Mouse (Mus musculus) kidney, adult 2 months (tissue): ENCODE data around the gene Tnfsf12. TPM values are rescaled to one million over a fixed set of nuclear protein-coding genes. Genes with fewer than 3 reads are reported as not detected.
"Not testable (repeated sequence)": the region's sequence is repeated elsewhere in the genome, so short reads cannot be mapped to it uniquely, and the experiment has no call there.

Experiments
- DNase-seq: peaks from one replicate; pipeline ENCODE4 v3.0.0; 2021
- H3K27ac ChIP-seq: fragments of 200-500 bp; 2 replicates; pipeline ENCODE4 v1.5.1; 2012; ENCODE audit warnings: low read depth, low read length, control low read depth, inconsistent platforms; ENCODE audit not compliant: insufficient read depth
- H3K27me3 ChIP-seq: fragments of 200-500 bp; replicated peaks from 2 replicates; pipeline ENCODE4 v1.6.1; 2012; ENCODE audit warnings: mild to moderate bottlenecking, moderate library complexity, low read length, inconsistent platforms; ENCODE audit not compliant: control insufficient read depth, insufficient read depth
- H3K36me3 ChIP-seq: fragments of 200-500 bp; 2 replicates; pipeline ENCODE4 v1.6.1; 2012; ENCODE audit warnings: mild to moderate bottlenecking, moderate library complexity, low read length, inconsistent platforms; ENCODE audit not compliant: control insufficient read depth, insufficient read depth
- H3K4me1 ChIP-seq: fragments of 200-500 bp; 2 replicates; pipeline ENCODE4 v1.6.1; 2011; ENCODE audit warnings: low read length; ENCODE audit not compliant: control insufficient read depth, insufficient read depth
- H3K4me3 ChIP-seq: fragments of 200-500 bp; 2 replicates; pipeline ENCODE4 v1.5.1; 2011; ENCODE audit warnings: mild to moderate bottlenecking, low read depth, low read length, control low read depth; ENCODE audit not compliant: insufficient read depth
- CTCF ChIP-seq: fragments of 200-500 bp; conservative IDR thresholded peaks from 2 replicates; pipeline ENCODE4 v1.5.1; 2011; ENCODE audit warnings: low read depth, mild to moderate bottlenecking, control low read depth, low read length, moderate library complexity, mixed read lengths; ENCODE audit not compliant: insufficient read depth, insufficient read length
- POLR2A ChIP-seq: fragments of 200-500 bp; IDR thresholded peaks from one replicate; pipeline ENCODE4 v1.6.1; 2011; ENCODE audit warnings: low read depth, low read length, control low read depth
- WGBS: fragments of 180-500 bp; shearing (Covaris S2); methylation state at CpG from one replicate; pipeline ENCODE4 v1.1.7; 2018; 5-methylcytosine and 5-hydroxymethylcytosine counted together
- polyA plus RNA-seq: library from polyadenylated mRNA; depleted of rRNA; stranded (reverse); fragments of >200 nt; gene quantifications from 2 replicates; pipeline ENCODE4 v1.2.3, GENCODE M21; 2012

The Tnfsf12 gene
- polyA plus RNA-seq, 1 experiment = 65.1 TPM

DNA sequence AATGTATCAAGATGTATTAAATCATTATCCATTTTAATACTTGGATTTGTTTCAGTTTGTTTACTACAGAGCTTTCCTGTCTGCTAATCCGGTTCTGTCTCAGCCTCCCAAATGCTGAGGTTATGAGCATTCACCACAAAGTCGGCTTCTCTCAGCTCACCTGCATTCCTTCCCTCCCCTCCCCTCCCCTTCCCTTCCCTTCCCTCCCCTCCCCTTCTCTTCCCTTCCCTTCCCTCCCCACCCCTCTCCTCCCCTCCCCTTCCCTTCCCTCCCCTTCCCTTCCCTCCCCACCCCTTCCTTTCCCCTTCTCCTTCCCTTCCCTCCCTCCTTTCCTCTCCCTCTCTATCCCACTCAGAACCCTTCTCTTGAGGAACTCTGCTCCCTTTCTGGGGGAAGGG is 9.0 kb upstream of the Tnfsf12 start:
- 14% methylated on average over 2 of the region's 2 CpGs for WGBS
- H3K36me3 ChIP-seq = no peaks in the 10 kb centered on the region
- peaks cover 14% of the 10 kb centered on the region; the same call in 1 of the 2 replicates for H3K4me1 ChIP-seq
- TF ChIP-seq CTCF (no peak), POLR2A (no peak)
- no peak overlapping the region for H3K27ac ChIP-seq
- no peak for DNase-seq
- no peak overlapping the region for H3K4me3 ChIP-seq
- H3K27me3 ChIP-seq = no peaks in the 10 kb centered on the region

DNA sequence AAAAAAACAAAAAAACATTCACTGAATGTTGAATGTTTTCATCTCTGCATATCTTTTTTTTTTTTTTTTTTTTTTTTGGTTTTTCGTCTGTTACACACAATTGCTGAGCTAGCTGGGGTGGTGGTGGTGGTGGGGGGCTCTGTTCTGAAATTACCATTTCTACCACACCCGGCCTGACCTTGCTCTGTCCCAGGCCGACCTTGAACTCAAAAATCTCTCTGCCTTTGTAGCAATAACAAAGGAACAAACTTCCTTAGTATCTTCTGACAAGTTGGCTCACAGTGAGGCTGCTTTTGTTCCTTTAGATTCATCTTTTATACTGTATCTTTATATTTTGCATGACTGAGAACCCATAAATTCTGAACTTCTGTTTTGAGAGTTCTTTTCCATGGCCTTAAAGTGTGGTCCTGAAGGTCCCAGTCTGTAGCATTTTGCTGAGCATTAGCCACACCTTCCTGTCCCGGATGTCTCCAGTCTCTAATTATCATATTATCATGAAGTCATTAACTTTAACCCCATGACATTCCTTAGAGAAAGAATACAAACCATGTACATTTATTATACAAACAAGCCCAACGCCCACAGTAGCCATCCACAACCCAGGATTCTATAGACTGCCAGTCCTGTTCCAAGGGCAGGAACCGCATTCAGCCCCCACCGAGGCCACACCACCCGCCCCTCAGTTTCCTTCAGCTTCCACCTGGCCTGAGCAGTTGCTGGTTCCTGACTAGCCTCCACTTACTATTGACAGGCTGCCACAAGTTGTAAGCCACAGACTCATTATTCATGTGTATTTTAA is 8.4 kb upstream of the Tnfsf12 start:
- no peak overlapping the region for H3K27ac ChIP-seq
- no peak overlapping the region for H3K4me3 ChIP-seq
- DNase-seq = no peak
- H3K4me1 ChIP-seq = peaks cover 14% of the 10 kb centered on the region; the same call in 1 of the 2 replicates
- TF ChIP-seq CTCF = no peak
- no peak for TF ChIP-seq POLR2A
- no peaks in the 10 kb centered on the region for H3K27me3 ChIP-seq
- no peaks in the 10 kb centered on the region for H3K36me3 ChIP-seq
- WGBS = 62% methylated on average over 8 of the region's 8 CpGs

DNA sequence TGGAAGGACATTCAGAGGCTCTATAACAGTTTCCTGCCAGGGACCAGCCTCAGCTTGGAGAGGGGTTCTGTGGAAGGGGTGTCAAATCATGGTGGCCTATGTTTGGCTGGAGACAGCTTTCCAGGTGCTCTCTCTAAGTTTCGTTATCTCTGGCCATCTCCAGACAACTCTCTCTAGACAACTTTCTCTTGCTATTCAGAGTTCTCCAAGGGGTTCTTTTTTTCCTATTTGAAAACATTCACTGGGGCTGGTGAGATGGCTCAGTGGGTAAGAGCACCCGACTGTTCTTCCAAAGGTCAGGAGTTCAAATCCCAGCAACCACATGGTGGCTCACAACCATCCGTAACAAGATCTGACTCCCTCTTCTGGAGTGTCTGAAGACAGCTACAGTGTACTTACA is 7.7 kb upstream of the Tnfsf12 start:
- H3K27ac ChIP-seq, DNase-seq, H3K4me3 ChIP-seq, H3K36me3 ChIP-seq, H3K27me3 ChIP-seq: not testable (repeated sequence)
- H3K4me1 ChIP-seq = peaks cover 18% of the 10 kb centered on the region; the same call in 1 of the 2 replicates
- WGBS = 64% methylated on average over 3 of the region's 3 CpGs

DNA sequence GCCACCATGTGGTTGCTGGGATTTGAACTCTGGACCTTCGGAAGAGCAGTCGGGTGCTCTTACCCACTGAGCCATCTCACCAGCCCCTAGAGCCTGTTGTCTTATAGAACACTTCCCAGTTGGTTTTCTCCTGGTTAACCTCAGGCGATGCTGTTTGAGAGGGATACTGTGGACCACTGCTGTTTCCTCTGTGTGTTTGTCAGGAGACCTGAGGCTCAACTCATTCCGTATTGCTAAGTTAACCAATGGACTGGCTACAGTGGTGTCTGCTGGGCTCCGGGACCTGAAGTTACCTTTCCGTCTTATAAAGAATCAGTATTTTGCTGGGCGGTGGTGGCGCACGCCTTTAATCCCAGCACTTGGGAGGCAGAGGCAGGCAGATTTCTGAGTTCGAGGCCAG is 7.2 kb upstream of the Tnfsf12 start:
- 98% methylated on average over 10 of the region's 10 CpGs for WGBS
- not testable (repeated sequence) for H3K27me3 ChIP-seq, H3K36me3 ChIP-seq, H3K27ac ChIP-seq, H3K4me3 ChIP-seq, DNase-seq
- peaks cover 18% of the 10 kb centered on the region; the same call in 1 of the 2 replicates for H3K4me1 ChIP-seq

DNA sequence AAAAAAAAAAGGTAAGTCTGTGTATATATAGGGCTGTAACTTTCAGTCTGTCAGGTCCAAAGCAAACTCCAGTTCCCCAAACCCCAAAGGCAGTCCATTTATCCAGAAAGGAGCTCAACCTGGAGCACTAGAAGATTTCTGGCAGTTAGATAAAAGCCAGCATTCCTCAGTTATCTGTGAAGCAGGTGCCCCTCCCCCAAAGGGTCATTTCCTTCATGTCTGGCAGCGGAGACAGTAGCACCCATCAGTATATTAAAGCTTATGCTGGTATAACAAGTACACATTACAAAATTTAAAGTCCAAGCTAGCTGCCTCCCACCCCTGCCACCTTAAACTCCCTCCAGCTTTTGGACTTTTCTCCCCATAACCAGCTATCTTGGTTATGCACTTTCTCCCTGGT is 3.9 kb upstream of the Tnfsf12 start:
- 56% methylated on average over 1 of the region's 1 CpGs for WGBS
- DNase-seq = no peak
- no peak overlapping the region for H3K4me3 ChIP-seq
- no peaks in the 10 kb centered on the region for H3K27me3 ChIP-seq
- peaks cover 10% of the 10 kb centered on the region for H3K4me1 ChIP-seq
- H3K36me3 ChIP-seq = no peaks in the 10 kb centered on the region
- TF ChIP-seq POLR2A (no peak), CTCF (no peak)
- H3K27ac ChIP-seq = no peak overlapping the region

DNA sequence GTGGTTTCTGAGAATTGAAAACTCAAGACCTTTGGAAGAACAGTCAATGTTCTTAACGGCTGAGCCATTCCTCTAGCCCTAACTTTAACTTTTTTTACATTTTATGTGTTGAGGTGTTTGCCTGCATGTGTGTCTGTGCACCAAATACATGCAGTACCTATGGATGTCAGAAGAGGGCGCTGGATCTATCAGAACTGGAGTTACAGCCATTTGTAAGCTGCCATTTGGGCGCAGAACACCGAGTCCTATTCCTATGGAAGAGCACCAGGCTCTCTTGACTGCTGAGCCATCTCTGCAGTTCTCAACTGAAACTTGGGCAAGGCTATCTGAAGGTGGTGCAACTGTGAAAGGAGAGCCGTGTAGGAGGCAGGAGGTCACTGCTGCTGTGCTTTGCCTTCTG is 2.9 kb upstream of the Tnfsf12 start:
- H3K4me1 ChIP-seq = peaks cover 14% of the 10 kb centered on the region
- TF ChIP-seq POLR2A = no peak
- 0 out of 2 replicates have a peak, but pooled peaks have one; percentile 14 for TF ChIP-seq CTCF
- H3K36me3 ChIP-seq = no peaks in the 10 kb centered on the region
- 66% methylated on average over 5 of the region's 5 CpGs for WGBS
- no peak overlapping the region for H3K4me3 ChIP-seq
- no peak overlapping the region for H3K27ac ChIP-seq
- no peaks in the 10 kb centered on the region for H3K27me3 ChIP-seq
- DNase-seq = no peak

DNA sequence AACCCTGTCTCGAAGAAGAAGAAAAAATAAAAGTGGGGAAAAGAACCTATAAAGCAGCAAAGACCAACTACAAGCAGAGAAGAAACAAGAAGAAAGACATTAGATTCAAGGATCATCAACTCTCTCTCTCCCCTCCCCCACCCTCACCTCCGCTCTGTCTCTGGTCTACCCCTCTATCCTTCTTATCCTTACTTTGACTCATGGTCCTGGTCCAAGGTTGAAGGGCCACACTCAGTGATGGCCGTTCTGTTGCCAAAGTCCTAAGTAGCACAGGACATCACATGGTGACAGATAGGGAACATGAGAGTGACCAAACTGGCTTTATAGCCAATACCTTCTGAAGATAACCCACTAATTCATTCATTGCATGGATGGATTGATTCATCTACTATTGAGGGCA is 1.7 kb upstream of the Tnfsf12 start:
- TF ChIP-seq POLR2A = no peak
- no peak for TF ChIP-seq CTCF
- Histone ChIP-seq H3K27me3 (no peaks in the 10 kb centered on the region), H3K4me3 (no peak overlapping the region), H3K4me1 (peaks cover 22% of the 10 kb centered on the region), H3K36me3 (no peaks in the 10 kb centered on the region), H3K27ac (no peak overlapping the region)
- DNase-seq = no peak
- WGBS = 85% methylated on average over 3 of the region's 3 CpGs
